Mouse (Mus musculus): ENCODE measurements at regions not wholly inside any gene's neighbourhood (a gene's known extent, or its start where the extent isn't known, plus 50 kb on each side); places are given as distances from the start of the nearest gene placed in this dataset.

- Histone ChIP-seq H3K4me3 (no peak overlapping the region), H3K36me3 (no peaks in the 10 kb centered on the region), H3K4me2 (no peak overlapping the region), H3K9ac (no peak overlapping the region), H3K27me3 (no peaks in the 10 kb centered on the region), H3K27ac (no peak overlapping the region), H3K4me1 (no peaks in the 10 kb centered on the region), H3K9me3 (no peaks in the 10 kb centered on the region)
- 57% methylated on average over 4 of the region's 4 CpGs for WGBS
- ATAC-seq (ENCODE audit: borderline replicate concordance, extremely low read depth, low FRiP score, low TSS enrichment), result peak; percentile 65; the same call in 1 of the 2 replicates
These were observed 774.6 kb downstream of the Brinp1 start for GRCm38 (mm10) chr4:68179551-68179950.

GRCm38 (mm10) chr4:68156499-68156898 lies 797.7 kb downstream of the Brinp1 start:
- 80% methylated on average over 1 of the region's 1 CpGs for WGBS
- Histone ChIP-seq H3K4me2 (no peak overlapping the region), H3K9me3 (no peaks in the 10 kb centered on the region), H3K27me3 (no peaks in the 10 kb centered on the region), H3K36me3 (no peaks in the 10 kb centered on the region), H3K27ac (no peak overlapping the region), H3K4me3 (no peak overlapping the region), H3K4me1 (no peaks in the 10 kb centered on the region), H3K9ac (no peak overlapping the region)
- no peak for ATAC-seq (ENCODE audit: borderline replicate concordance, extremely low read depth, low FRiP score, low TSS enrichment)

GRCm38 (mm10) chr4:68148483-68149069 lies 805.6 kb downstream of the Brinp1 start:
- no peaks in the 10 kb centered on the region for H3K27me3 ChIP-seq
- H3K36me3 ChIP-seq, result no peaks in the 10 kb centered on the region
- no peaks in the 10 kb centered on the region for H3K9me3 ChIP-seq
- WGBS, result 77% methylated on average over 5 of the region's 5 CpGs
- ATAC-seq (ENCODE audit: borderline replicate concordance, extremely low read depth, low FRiP score, low TSS enrichment), result no peak
- H3K4me3 ChIP-seq, result no peak overlapping the region
- H3K4me1 ChIP-seq, result no peaks in the 10 kb centered on the region
- no peak overlapping the region for H3K9ac ChIP-seq
- no peak overlapping the region for H3K27ac ChIP-seq
- H3K4me2 ChIP-seq, result no peak overlapping the region

GRCm38 (mm10) chr4:68128124-68128523 lies 826.1 kb downstream of the Brinp1 start:
- H3K9me3 ChIP-seq, result no peaks in the 10 kb centered on the region
- H3K27ac ChIP-seq, result no peak overlapping the region
- no peak for ATAC-seq (ENCODE audit: borderline replicate concordance, extremely low read depth, low FRiP score, low TSS enrichment)
- 55% methylated on average over 4 of the region's 4 CpGs for WGBS
- no peaks in the 10 kb centered on the region for H3K4me1 ChIP-seq
- no peaks in the 10 kb centered on the region for H3K27me3 ChIP-seq
- no peak overlapping the region for H3K4me2 ChIP-seq
- no peak overlapping the region for H3K9ac ChIP-seq
- H3K4me3 ChIP-seq, result no peak overlapping the region
- no peaks in the 10 kb centered on the region for H3K36me3 ChIP-seq

- ATAC-seq (ENCODE audit: borderline replicate concordance, extremely low read depth, low FRiP score, low TSS enrichment), result no peak
- H3K9ac ChIP-seq, result no peak overlapping the region
- no peak overlapping the region for H3K4me2 ChIP-seq
- H3K36me3 ChIP-seq, result no peaks in the 10 kb centered on the region
- H3K4me3 ChIP-seq, result no peak overlapping the region
- no peaks in the 10 kb centered on the region for H3K4me1 ChIP-seq
- no peak overlapping the region for H3K27ac ChIP-seq
- no peaks in the 10 kb centered on the region for H3K27me3 ChIP-seq
- H3K9me3 ChIP-seq, result no peaks in the 10 kb centered on the region
These were observed 839.7 kb downstream of the Brinp1 start for GRCm38 (mm10) chr4:68114502-68114901.

- Histone ChIP-seq H3K4me1 (no peaks in the 10 kb centered on the region), H3K9ac (no peak overlapping the region), H3K27me3 (no peaks in the 10 kb centered on the region), H3K4me2 (no peak overlapping the region), H3K27ac (no peak overlapping the region), H3K4me3 (no peak overlapping the region), H3K9me3 (no peaks in the 10 kb centered on the region), H3K36me3 (no peaks in the 10 kb centered on the region)
- WGBS, result 82% methylated on average over 3 of the region's 3 CpGs
- ATAC-seq (ENCODE audit: borderline replicate concordance, extremely low read depth, low FRiP score, low TSS enrichment), result no peak
These were observed 868.9 kb downstream of the Brinp1 start for GRCm38 (mm10) chr4:68085255-68085654.

- Histone ChIP-seq H3K4me3 (no peak overlapping the region), H3K27ac (no peak overlapping the region), H3K9ac (no peak overlapping the region), H3K4me1 (no peaks in the 10 kb centered on the region), H3K9me3 (no peaks in the 10 kb centered on the region), H3K4me2 (no peak overlapping the region), H3K36me3 (no peaks in the 10 kb centered on the region), H3K27me3 (no peaks in the 10 kb centered on the region)
- WGBS, result 61% methylated on average over 4 of the region's 4 CpGs
- no peak for ATAC-seq (ENCODE audit: borderline replicate concordance, extremely low read depth, low FRiP score, low TSS enrichment)
These were observed 897.2 kb downstream of the Brinp1 start for GRCm38 (mm10) chr4:68056813-68057578.

GRCm38 (mm10) chr4:68022891-68023303 lies 931.3 kb downstream of the Brinp1 start:
- 3% methylated on average over 2 of the region's 2 CpGs for WGBS
- Histone ChIP-seq H3K9ac (no peak overlapping the region), H3K9me3 (no peaks in the 10 kb centered on the region), H3K4me1 (no peaks in the 10 kb centered on the region), H3K4me3 (no peak overlapping the region), H3K4me2 (no peak overlapping the region), H3K27ac (no peak overlapping the region), H3K27me3 (no peaks in the 10 kb centered on the region), H3K36me3 (no peaks in the 10 kb centered on the region)
- ATAC-seq (ENCODE audit: borderline replicate concordance, extremely low read depth, low FRiP score, low TSS enrichment), result peak; percentile 72; the same call in 1 of the 2 replicates

- H3K4me3 ChIP-seq, result no peak overlapping the region
- ATAC-seq (ENCODE audit: borderline replicate concordance, extremely low read depth, low FRiP score, low TSS enrichment), result no peak
- H3K27me3 ChIP-seq, result no peaks in the 10 kb centered on the region
- no peak overlapping the region for H3K9ac ChIP-seq
- no peaks in the 10 kb centered on the region for H3K9me3 ChIP-seq
- no peak overlapping the region for H3K4me2 ChIP-seq
- H3K4me1 ChIP-seq, result no peaks in the 10 kb centered on the region
- H3K27ac ChIP-seq, result no peak overlapping the region
- 50% methylated on average over 2 of the region's 2 CpGs for WGBS
- no peaks in the 10 kb centered on the region for H3K36me3 ChIP-seq
These were observed 942.8 kb downstream of the Brinp1 start for GRCm38 (mm10) chr4:68011371-68011770.

GRCm38 (mm10) chr4:67994796-67995283 lies 959.4 kb downstream of the Brinp1 start:
- Histone ChIP-seq H3K36me3 (no peaks in the 10 kb centered on the region), H3K4me1 (no peaks in the 10 kb centered on the region), H3K9ac (no peak overlapping the region), H3K4me3 (no peak overlapping the region), H3K9me3 (no peaks in the 10 kb centered on the region), H3K27ac (no peak overlapping the region), H3K27me3 (no peaks in the 10 kb centered on the region), H3K4me2 (no peak overlapping the region)
- ATAC-seq (ENCODE audit: borderline replicate concordance, extremely low read depth, low FRiP score, low TSS enrichment), result no peak
- WGBS, result 49% methylated on average over 7 of the region's 7 CpGs

GRCm38 (mm10) chr4:67963456-67963855 lies 990.7 kb downstream of the Brinp1 start:
- no peak overlapping the region for H3K4me3 ChIP-seq
- no peak overlapping the region for H3K9ac ChIP-seq
- no peaks in the 10 kb centered on the region for H3K4me1 ChIP-seq
- no peaks in the 10 kb centered on the region for H3K9me3 ChIP-seq
- H3K4me2 ChIP-seq, result no peak overlapping the region
- no peak overlapping the region for H3K27ac ChIP-seq
- ATAC-seq (ENCODE audit: borderline replicate concordance, extremely low read depth, low FRiP score, low TSS enrichment), result no peak
- H3K36me3 ChIP-seq, result no peaks in the 10 kb centered on the region
- H3K27me3 ChIP-seq, result no peaks in the 10 kb centered on the region
- WGBS, result 67% methylated on average over 1 of the region's 1 CpGs

- Histone ChIP-seq H3K36me3 (no peaks in the 10 kb centered on the region), H3K4me2 (no peak overlapping the region), H3K4me3 (no peak overlapping the region), H3K9me3 (no peaks in the 10 kb centered on the region), H3K4me1 (no peaks in the 10 kb centered on the region), H3K9ac (no peak overlapping the region), H3K27ac (no peak overlapping the region), H3K27me3 (no peaks in the 10 kb centered on the region)
- no peak for ATAC-seq (ENCODE audit: borderline replicate concordance, extremely low read depth, low FRiP score, low TSS enrichment)
These were observed 1006.2 kb downstream of the Brinp1 start for GRCm38 (mm10) chr4:67948000-67948399.

Data from lung, embryonic 15.5 days (tissue).